Mouse (Mus musculus) liver, embryonic 13.5 days (tissue): Measurements from ENCODE around the gene Olfr1104. TPM values are rescaled to one million over a fixed set of nuclear protein-coding genes. Genes with fewer than 3 reads are reported as not detected.

Experiments used
- ATAC-seq: fragments of 200-750 bp; cut with Nextera tagmentation; 2 replicates; pipeline ENCODE4 v1.8.0; 2017; ENCODE audit warnings: low read depth, mild to moderate bottlenecking, moderate number of reproducible peaks, moderate library complexity
- DNase-seq: peaks from one replicate; pipeline ENCODE4 v3.0.0; 2022
- H3K27ac ChIP-seq: fragments of 300-500 bp; sonication (generic); 2 replicates; pipeline ENCODE4 v1.5.1; 2015; ENCODE audit warnings: moderate library complexity, mild to moderate bottlenecking, inconsistent platforms
- H3K27me3 ChIP-seq: fragments of 300-500 bp; sonication (generic); 2 replicates; pipeline ENCODE4 v1.6.1; 2015; ENCODE audit warnings: mild to moderate bottlenecking, inconsistent platforms
- H3K36me3 ChIP-seq: fragments of 300-500 bp; sonication (generic); 2 replicates; pipeline ENCODE4 v1.6.1; 2015; ENCODE audit warnings: mild to moderate bottlenecking, inconsistent platforms
- H3K4me1 ChIP-seq: fragments of 300-500 bp; sonication (generic); replicated peaks from 2 replicates; pipeline ENCODE4 v1.6.1; 2015; ENCODE audit warnings: inconsistent platforms
- H3K4me2 ChIP-seq: fragments of 300-500 bp; sonication (generic); 2 replicates; pipeline ENCODE4 v1.6.1; 2015; ENCODE audit warnings: inconsistent platforms, mild to moderate bottlenecking, moderate library complexity
- H3K4me3 ChIP-seq: fragments of 300-500 bp; sonication (generic); replicated peaks from 2 replicates; pipeline ENCODE4 v1.5.1; 2015; ENCODE audit warnings: mild to moderate bottlenecking, inconsistent platforms
- H3K9ac ChIP-seq: fragments of 300-500 bp; sonication (generic); 2 replicates; pipeline ENCODE4 v1.6.1; 2015; ENCODE audit warnings: mild to moderate bottlenecking, inconsistent platforms
- H3K9me3 ChIP-seq: fragments of 300-500 bp; sonication (generic); replicated peaks from 2 replicates; pipeline ENCODE4 v1.6.1; 2016; ENCODE audit warnings: inconsistent platforms
- WGBS: fragments of 180-500 bp; shearing (Covaris S2); methylation state at CpG from one replicate; pipeline ENCODE4 v1.1.7; 2015; ENCODE audit not compliant: insufficient replicate concordance; 5-methylcytosine and 5-hydroxymethylcytosine counted together
- polyA plus RNA-seq: library from polyadenylated mRNA; unstranded; fragments of >200 nt; fragmentation: Nextera tagmentation; extraction: Ambion mirVana; gene quantifications from 2 replicates; pipeline ENCODE4 v1.2.1, GENCODE M21; 2015

The Olfr1104 gene
- not detected in 2 replicates for polyA plus RNA-seq

DNA sequence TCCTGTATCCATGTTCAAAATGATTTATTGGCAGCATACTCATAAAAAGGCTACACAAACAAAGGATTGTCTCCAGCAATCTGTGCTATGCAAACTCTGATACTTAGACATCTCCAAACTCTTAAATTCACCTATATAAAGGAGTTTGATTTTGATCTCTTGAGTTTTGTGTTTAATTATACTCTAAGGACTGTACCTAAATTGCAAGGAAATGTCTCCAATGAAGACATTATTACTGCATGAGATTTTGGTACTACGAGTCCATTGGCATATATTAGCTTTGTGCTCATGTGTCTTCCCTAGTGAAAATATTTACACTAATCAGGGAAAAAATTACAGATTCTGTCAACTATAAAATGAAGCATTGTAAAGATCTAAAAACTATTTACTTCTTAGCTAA lies at the start of gene Olfr1104:
Gene Olfr1104, minus strand, starts transcription at position 101 of the 400 bp plus-strand sequence.
- ATAC-seq (no peak), DNase-seq (no peak)
- 78% methylated on average over 1 of the region's 1 CpGs for WGBS
- Histone ChIP-seq H3K4me1 (no peaks in the 10 kb centered on the region), H3K36me3 (no peaks in the 10 kb centered on the region), H3K9me3 (no peaks in the 10 kb centered on the region), H3K4me3 (no peak within 1 kb of the TSS), H3K4me2 (no peak within 1 kb of the TSS), H3K9ac (no peak within 1 kb of the TSS), H3K27ac (no peak within 1 kb of the TSS), H3K27me3 (no peaks in the 10 kb centered on the region)

- no peaks in the 10 kb centered on the region for H3K4me1 ChIP-seq
- H3K9me3 ChIP-seq: no peaks in the 10 kb centered on the region
- no peak for ATAC-seq
- no peak for DNase-seq
- no peak within 1 kb of the TSS for H3K9ac ChIP-seq
- H3K27me3 ChIP-seq: no peaks in the 10 kb centered on the region
- no peak within 1 kb of the TSS for H3K27ac ChIP-seq
- 38% methylated on average over 1 of the region's 1 CpGs for WGBS
- H3K4me3 ChIP-seq: no peak within 1 kb of the TSS
- no peaks in the 10 kb centered on the region for H3K36me3 ChIP-seq
- no peak within 1 kb of the TSS for H3K4me2 ChIP-seq
These were observed 48.8 kb upstream of the Olfr1104 start, which contains the start of gene Olfr1107 for GRCm38 (mm10) chr2:87075717-87076116. Gene Olfr1107, minus strand, starts transcription at chr2:87075817.

GRCm38 (mm10) chr2:87052173-87052572 lies 25.3 kb upstream of the Olfr1104 start, which contains the start of gene Olfr1106:
Gene Olfr1106, minus strand, starts transcription at chr2:87052273.
- Histone ChIP-seq H3K27me3 (no peaks in the 10 kb centered on the region), H3K4me3 (no peak within 1 kb of the TSS), H3K9ac (no peak within 1 kb of the TSS), H3K36me3 (no peaks in the 10 kb centered on the region), H3K9me3 (no peaks in the 10 kb centered on the region), H3K27ac (no peak within 1 kb of the TSS), H3K4me2 (no peak within 1 kb of the TSS), H3K4me1 (no peaks in the 10 kb centered on the region)
- ATAC-seq (no peak), DNase-seq (no peak)
- WGBS: 33% methylated on average over 1 of the region's 1 CpGs

DNA sequence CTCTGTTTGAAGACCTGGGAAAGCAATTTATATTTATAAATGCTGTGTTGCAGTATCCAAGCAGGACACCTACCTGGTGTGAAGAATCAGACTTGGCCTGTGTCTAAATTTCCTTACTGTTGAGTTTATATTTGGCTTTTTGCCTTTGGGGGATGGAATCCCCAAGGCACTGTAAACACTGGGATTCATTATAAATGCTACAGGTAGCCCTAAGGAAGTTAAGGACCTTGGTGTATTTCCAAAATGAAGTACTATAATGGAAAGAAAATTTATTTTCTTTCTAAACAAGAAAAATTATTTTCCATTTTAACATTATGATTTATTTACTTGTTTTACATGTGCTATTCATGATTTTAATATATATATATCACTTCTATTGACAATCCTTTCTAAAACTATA lies 9.6 kb upstream of the Olfr1104 start, which contains the start of gene Olfr1105:
Gene Olfr1105, minus strand, starts transcription at position 101 of the 400 bp plus-strand sequence.
- ATAC-seq (no peak), DNase-seq (no peak)
- Histone ChIP-seq H3K4me2 (no peak within 1 kb of the TSS), H3K9ac (no peak within 1 kb of the TSS), H3K4me1 (no peaks in the 10 kb centered on the region), H3K36me3 (no peaks in the 10 kb centered on the region), H3K9me3 (no peaks in the 10 kb centered on the region; the same call in 1 of the 2 replicates), H3K27ac (no peak within 1 kb of the TSS), H3K27me3 (no peaks in the 10 kb centered on the region), H3K4me3 (no peak within 1 kb of the TSS)

GRCm38 (mm10) chr2:86998098-86998497 lies 28.8 kb downstream of the Olfr1104 start, which contains the start of gene Olfr1102:
Gene Olfr1102, plus strand, starts transcription at chr2:86998398.
- Histone ChIP-seq H3K4me2 (no peak within 1 kb of the TSS), H3K4me1 (no peaks in the 10 kb centered on the region), H3K4me3 (no peak within 1 kb of the TSS), H3K27me3 (no peaks in the 10 kb centered on the region), H3K9ac (no peak within 1 kb of the TSS), H3K36me3 (no peaks in the 10 kb centered on the region), H3K9me3 (no peaks in the 10 kb centered on the region), H3K27ac (no peak within 1 kb of the TSS)
- DNase-seq: no peak
- ATAC-seq: no peak

DNA sequence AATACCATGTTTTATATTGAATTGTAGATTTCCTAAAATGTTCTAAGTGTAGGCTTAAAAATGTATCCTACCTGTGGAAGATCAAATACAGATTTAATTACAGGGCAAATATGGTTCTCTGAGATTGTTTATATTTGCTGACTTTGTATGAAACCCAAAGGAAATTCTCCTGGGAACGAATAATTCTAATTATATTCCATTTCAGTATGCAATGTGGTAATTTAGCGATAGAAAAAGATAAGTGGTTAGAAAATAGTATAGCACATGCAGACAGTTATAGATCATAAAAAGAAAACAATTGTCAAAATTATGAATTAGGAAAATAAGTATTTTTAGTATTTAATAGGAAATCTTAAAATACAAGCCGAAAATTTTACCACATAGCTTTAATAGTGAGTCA lies 35.8 kb downstream of the Olfr1104 start, which contains the start of gene Olfr1101:
Gene Olfr1101, minus strand, starts transcription at position 101 of the 400 bp plus-strand sequence.
- ATAC-seq: no peak
- Histone ChIP-seq H3K4me2 (no peak within 1 kb of the TSS), H3K4me1 (no peaks in the 10 kb centered on the region), H3K4me3 (no peak within 1 kb of the TSS), H3K27ac (no peak within 1 kb of the TSS), H3K36me3 (no peaks in the 10 kb centered on the region), H3K9ac (no peak within 1 kb of the TSS), H3K9me3 (no peaks in the 10 kb centered on the region), H3K27me3 (no peaks in the 10 kb centered on the region)
- 50% methylated on average over 3 of the region's 3 CpGs for WGBS
- DNase-seq: no peak

GRCm38 (mm10) chr2:86979854-86980253 lies 47.0 kb downstream of the Olfr1104 start, which contains the start of gene Olfr1100:
Gene Olfr1100, minus strand, starts transcription at chr2:86979954.
- no peaks in the 10 kb centered on the region for H3K36me3 ChIP-seq
- 54% methylated on average over 3 of the region's 3 CpGs for WGBS
- ATAC-seq: no peak

More at GRCm38 (mm10) chr2:86979854-86980253, 47.0 kb downstream of the Olfr1104 start, which contains the start of gene Olfr1100:
- no peak within 1 kb of the TSS for H3K4me3 ChIP-seq
- H3K4me1 ChIP-seq: no peaks in the 10 kb centered on the region
- no peak for DNase-seq
- H3K4me2 ChIP-seq: no peak within 1 kb of the TSS
- H3K27me3 ChIP-seq: no peaks in the 10 kb centered on the region
- H3K9me3 ChIP-seq: no peaks in the 10 kb centered on the region
- H3K27ac ChIP-seq: no peak within 1 kb of the TSS
- no peak within 1 kb of the TSS for H3K9ac ChIP-seq

Other genes with a start within 250 kb of the Olfr1104 start
- gene Olfr1093, start 244.6 kb downstream of the Olfr1104 start, polyA plus RNA-seq: not detected in 2 replicates
- not detected in 2 replicates for gene Olfr141, start 217.1 kb downstream of the Olfr1104 start, polyA plus RNA-seq
- not detected in 2 replicates for gene Olfr1094, start 202.4 kb downstream of the Olfr1104 start, polyA plus RNA-seq
- not detected in 2 replicates for gene Olfr1095, start 175.4 kb downstream of the Olfr1104 start, polyA plus RNA-seq
- gene Gm13723, start 152.3 kb downstream of the Olfr1104 start, polyA plus RNA-seq: not detected in 2 replicates
- gene Olfr1097, start 134.9 kb downstream of the Olfr1104 start, polyA plus RNA-seq: not detected in 2 replicates
- not detected in 2 replicates for gene Olfr1098, start 102.5 kb downstream of the Olfr1104 start, polyA plus RNA-seq
- gene Olfr1099, start 66.4 kb downstream of the Olfr1104 start, polyA plus RNA-seq: not detected in 2 replicates
- gene Olfr1100, start 47.1 kb downstream of the Olfr1104 start, polyA plus RNA-seq: not detected in 2 replicates
- not detected in 2 replicates for gene Olfr1101, start 35.9 kb downstream of the Olfr1104 start, polyA plus RNA-seq
- gene Olfr1102, start 28.7 kb downstream of the Olfr1104 start, polyA plus RNA-seq: not detected in 2 replicates
- gene Olfr1105, start 9.5 kb upstream of the Olfr1104 start, polyA plus RNA-seq: not detected in 2 replicates
- not detected in 2 replicates for gene Olfr1106, start 25.2 kb upstream of the Olfr1104 start, polyA plus RNA-seq
- not detected in 2 replicates for gene Olfr1107, start 48.7 kb upstream of the Olfr1104 start, polyA plus RNA-seq
- not detected in 2 replicates for gene Olfr1109, start 68.9 kb upstream of the Olfr1104 start, polyA plus RNA-seq
- not detected in 2 replicates for gene Olfr259, start 87.5 kb upstream of the Olfr1104 start, polyA plus RNA-seq
- not detected in 2 replicates for gene Olfr1110, start 113.2 kb upstream of the Olfr1104 start, polyA plus RNA-seq
- not detected in 2 replicates for gene Olfr1111, start 125.5 kb upstream of the Olfr1104 start, polyA plus RNA-seq
- gene Olfr1112, start 160.7 kb upstream of the Olfr1104 start, polyA plus RNA-seq: not detected in 2 replicates
- not detected in 2 replicates for gene Olfr1113, start 181.9 kb upstream of the Olfr1104 start, polyA plus RNA-seq
- gene Olfr1115, start 220.9 kb upstream of the Olfr1104 start, polyA plus RNA-seq: not detected in 2 replicates
- gene Olfr1116, start 240.5 kb upstream of the Olfr1104 start, polyA plus RNA-seq: not detected in 2 replicates